Mouse (Mus musculus): ENCODE data around the gene Kcnq5. TPM values are rescaled to one million over a fixed set of nuclear protein-coding genes. Genes with fewer than 3 reads are reported as not detected.

Gene Kcnq5
- total and polyA plus RNA-seq, 3 experiments = not detected

DNA sequence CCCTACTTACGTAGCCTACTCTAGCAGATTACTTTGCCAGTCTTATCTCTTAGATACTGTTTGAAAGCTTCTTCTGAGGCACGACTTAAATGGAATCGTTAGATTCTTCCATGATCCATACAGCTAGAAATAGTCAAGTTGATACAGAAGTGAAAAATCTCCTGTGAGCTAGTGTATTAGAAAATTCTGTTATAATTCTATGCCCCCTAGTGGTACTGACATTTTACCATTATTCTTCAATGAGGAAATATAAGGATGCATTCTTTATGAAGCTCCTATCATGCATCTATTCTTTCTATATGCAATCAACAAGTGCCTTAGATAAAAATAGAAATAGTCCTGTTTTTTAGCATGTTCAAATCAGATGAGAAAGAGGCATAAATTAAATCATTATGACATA, 5.4 kb upstream of the Kcnq5 start:
- no peak overlapping the region for H3K4me3 ChIP-seq (ENCODE audit: control insufficient read depth in 1 of 2, insufficient read depth in 1 of 2, low read depth in 2 of 2, low read length in 2 of 2)
- no peak overlapping the region for H3K27ac ChIP-seq (ENCODE audit: control insufficient read depth, low read depth, low read length)
- no peaks in the 10 kb centered on the region for H3K79me2 ChIP-seq (ENCODE audit: control insufficient read depth, insufficient read depth, low read length, poor library complexity)
- no peaks in the 10 kb centered on the region for H3K9me3 ChIP-seq (replicated peaks; ENCODE audit: insufficient read depth, low read length)
- no peaks in the 10 kb centered on the region for H3K27me3 ChIP-seq (ENCODE audit: control insufficient read depth in 1 of 2, insufficient read depth in 2 of 2, low read length in 2 of 2)
- no peak for DNase-seq (ENCODE audit: low read depth, low spot score)
- no peaks in the 10 kb centered on the region for H3K36me3 ChIP-seq (ENCODE audit: control insufficient read depth in 1 of 2, insufficient read depth in 2 of 2, low read length in 2 of 2)
- H3K9ac ChIP-seq (ENCODE audit: control insufficient read depth, low read depth, low read length, poor library complexity, severe bottlenecking) = no peak overlapping the region
- TF ChIP-seq GATA1 (IDR thresholded peaks at IDR 0.05; ENCODE audit: low read depth, low read length) = no peak
- no peak for TF ChIP-seq NRF1 (IDR thresholded peaks at IDR 0.05; ENCODE audit: insufficient read depth, low read depth, low read length, poor library complexity, severe bottlenecking)
- no peak for TF ChIP-seq TCF12 (IDR thresholded peaks at IDR 0.05; ENCODE audit: low read depth, low read length)
- 0 out of 6 replicates have a peak, but pooled peaks of 1 of the 3 experiments have one; percentile 2 for TF ChIP-seq CTCF (IDR thresholded peaks at IDR 0.05 in 2 of 3, conservative IDR thresholded peaks at IDR 0.05 in 1 of 3; ENCODE audit: control insufficient read depth in 1 of 3, insufficient read depth in 1 of 3, low read depth in 2 of 3, low read length in 3 of 3, poor library complexity in 1 of 3, severe bottlenecking in 1 of 3)
- no peaks in the 10 kb centered on the region for H3K4me1 ChIP-seq (ENCODE audit: control insufficient read depth in 1 of 2, insufficient read depth in 2 of 2, low read length in 2 of 2)

DNA sequence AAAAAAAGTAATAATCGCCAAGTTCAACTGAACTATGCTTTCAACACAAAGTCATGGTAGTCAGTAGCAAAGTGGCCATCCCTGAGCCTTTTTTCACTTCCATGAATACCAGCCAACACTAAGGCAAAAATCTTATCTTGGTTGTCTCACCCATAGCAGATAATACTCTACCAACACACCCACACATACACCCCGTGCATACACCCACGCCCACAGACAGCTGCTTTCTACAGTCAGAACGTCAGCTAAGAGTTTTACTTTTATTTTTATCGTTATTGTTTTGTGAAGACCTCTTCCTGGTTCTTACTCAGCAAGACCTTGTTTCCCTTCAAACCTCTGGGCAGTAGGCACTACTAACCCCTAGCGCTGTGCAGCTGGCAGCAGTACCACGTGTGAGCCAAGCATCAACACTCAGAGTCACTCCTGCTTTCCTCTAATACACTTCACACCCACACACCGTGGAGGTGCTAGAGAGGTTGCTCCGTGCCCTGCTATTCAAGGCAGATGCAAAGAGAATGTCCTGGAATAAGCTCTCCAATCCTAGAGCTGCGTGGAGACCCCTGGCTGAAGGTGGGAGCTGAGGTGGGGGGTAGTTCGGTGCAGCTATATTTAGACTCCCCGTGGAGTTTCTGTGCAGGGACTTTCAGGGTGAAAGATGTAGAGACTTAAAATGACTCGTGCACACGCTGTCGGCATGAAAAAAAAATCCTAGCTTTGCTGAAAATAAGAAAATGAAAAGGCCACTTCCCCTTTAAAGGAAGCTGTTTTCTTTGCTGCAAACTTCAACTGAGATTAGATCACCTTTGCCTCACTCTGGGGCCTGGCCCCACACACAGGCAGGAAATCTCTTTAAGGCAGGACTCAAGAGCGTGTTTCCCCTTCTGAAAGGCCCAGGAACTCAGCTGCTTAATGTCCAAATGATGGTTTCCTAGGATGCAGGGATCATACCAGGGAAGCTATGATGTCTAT, 1.4 kb upstream of the Kcnq5 start:
- Histone ChIP-seq H3K9me3 (replicated peaks; ENCODE audit: insufficient read depth, low read length) (no peaks in the 10 kb centered on the region), H3K27ac (ENCODE audit: control insufficient read depth, low read depth, low read length) (no peak overlapping the region), H3K36me3 (ENCODE audit: control insufficient read depth in 1 of 2, insufficient read depth in 2 of 2, low read length in 2 of 2) (no peaks in the 10 kb centered on the region), H3K9ac (ENCODE audit: control insufficient read depth, low read depth, low read length, poor library complexity, severe bottlenecking) (no peak overlapping the region), H3K27me3 (ENCODE audit: control insufficient read depth in 1 of 2, insufficient read depth in 2 of 2, low read length in 2 of 2) (no peaks in the 10 kb centered on the region), H3K4me3 (ENCODE audit: control insufficient read depth in 1 of 2, insufficient read depth in 1 of 2, low read depth in 2 of 2, low read length in 2 of 2) (no peak overlapping the region), H3K79me2 (ENCODE audit: control insufficient read depth, insufficient read depth, low read length, poor library complexity) (no peaks in the 10 kb centered on the region), H3K4me1 (ENCODE audit: control insufficient read depth in 1 of 2, insufficient read depth in 2 of 2, low read length in 2 of 2) (no peaks in the 10 kb centered on the region)
- DNase-seq (ENCODE audit: low read depth, low spot score) = no peak
- TF ChIP-seq TAL1 (IDR thresholded peaks at IDR 0.05; ENCODE audit: low read length) (no peak), CHD1 (IDR thresholded peaks at IDR 0.05; ENCODE audit: low read depth, low read length) (no peak), ZKSCAN1 (IDR thresholded peaks at IDR 0.05; ENCODE audit: low read depth, low read length) (no peak), ELF1 (IDR thresholded peaks at IDR 0.05; ENCODE audit: low read depth, low read length) (no peak), TCF12 (IDR thresholded peaks at IDR 0.05; ENCODE audit: low read depth, low read length) (no peak), MAZ (IDR thresholded peaks at IDR 0.05; ENCODE audit: low read depth, low read length) (no peak), USF1 (IDR thresholded peaks at IDR 0.05; ENCODE audit: low read depth, low read length) (no peak), CTCF (IDR thresholded peaks at IDR 0.05 in 2 of 3, conservative IDR thresholded peaks at IDR 0.05 in 1 of 3; ENCODE audit: control insufficient read depth in 1 of 3, insufficient read depth in 1 of 3, low read depth in 2 of 3, low read length in 3 of 3, poor library complexity in 1 of 3, severe bottlenecking in 1 of 3) (no peak), SIN3A (IDR thresholded peaks at IDR 0.05; ENCODE audit: low read length) (no peak), NELFE (IDR thresholded peaks at IDR 0.05; ENCODE audit: low read depth, low read length) (no peak), MAFK (IDR thresholded peaks at IDR 0.05; ENCODE audit: borderline replicate concordance, low read depth, low read length) (no peak), POLR2AphosphoS5 (IDR thresholded peaks at IDR 0.05; ENCODE audit: borderline replicate concordance, low read depth, low read length) (no peak), TBP (IDR thresholded peaks at IDR 0.05; ENCODE audit: low read depth, low read length) (no peak)
